Mouse (Mus musculus): ENCODE results near the gene Tsacc.

DNA sequence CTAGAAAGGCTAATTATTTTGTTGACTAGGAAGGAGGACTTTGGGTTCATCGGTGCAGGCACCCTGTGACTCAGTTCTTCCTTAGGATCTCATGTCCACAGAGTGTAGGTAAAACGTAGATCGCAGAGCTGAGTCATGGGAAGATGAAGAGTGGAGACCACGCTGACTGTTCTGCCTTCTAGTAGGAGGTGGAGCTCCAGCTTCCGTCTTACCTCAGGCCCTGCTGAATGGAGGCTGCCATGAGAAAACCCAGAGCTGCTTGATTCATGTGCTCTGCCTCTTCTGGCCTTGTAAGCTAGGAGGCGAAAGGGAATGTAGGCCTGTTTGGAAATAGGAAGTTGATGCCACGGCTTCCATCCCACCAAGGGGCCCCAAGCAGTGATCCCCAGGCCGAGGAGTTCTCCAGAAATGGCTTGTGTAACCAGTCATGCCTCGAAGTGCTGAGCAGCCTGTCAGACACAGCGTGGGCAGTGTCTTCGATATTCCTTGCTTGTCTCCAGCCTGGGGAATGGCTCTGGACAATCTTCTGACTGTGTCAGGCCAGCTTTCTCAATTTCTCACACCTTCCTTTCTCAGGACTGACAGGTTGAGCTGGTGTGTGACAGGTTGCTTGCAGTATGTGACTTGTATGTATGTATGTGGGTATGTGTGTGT lies 40.7 kb upstream of the Tsacc start:
- no peak for TF ChIP-seq CTCF (IDR thresholded peaks at IDR 0.05)
- no peak for TF ChIP-seq POLR2A (IDR thresholded peaks at IDR 0.05; ENCODE audit: insufficient read depth, low read depth, low read length)
